Mouse (Mus musculus): ENCODE results near the gene Gnptg. TPM values are rescaled to one million over a fixed set of nuclear protein-coding genes. Genes with fewer than 3 reads are reported as not detected.
A peak's percentile ranks its signal among the peaks of the same experiment; 100 is the strongest.

Gnptg gene
- total RNA-seq, 2 experiments from 2014 or later: 20.8 to 24.4 TPM

DNA sequence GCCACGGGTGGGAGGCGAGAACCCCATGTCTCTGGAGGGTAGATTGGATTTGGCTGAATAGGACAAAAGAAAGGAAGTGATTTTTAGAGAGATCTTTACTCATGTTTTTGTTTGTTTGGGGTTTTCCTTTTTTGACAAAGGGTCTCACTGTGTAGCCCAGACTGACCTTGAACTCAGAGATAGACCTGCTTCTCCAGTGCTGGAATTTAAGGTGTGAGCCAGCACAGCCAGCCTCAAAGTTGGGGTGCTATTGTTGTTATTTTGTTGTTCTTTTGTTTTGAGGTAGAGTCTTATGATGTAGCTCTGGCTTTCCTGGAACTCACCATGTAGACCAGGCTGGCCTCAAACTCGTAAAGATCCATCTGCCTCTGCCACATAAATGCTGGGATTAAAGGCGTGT is 37.5 kb downstream of the Gnptg start:
- ATAC-seq (replicated peaks; ENCODE audit: poor library complexity): no peak

DNA sequence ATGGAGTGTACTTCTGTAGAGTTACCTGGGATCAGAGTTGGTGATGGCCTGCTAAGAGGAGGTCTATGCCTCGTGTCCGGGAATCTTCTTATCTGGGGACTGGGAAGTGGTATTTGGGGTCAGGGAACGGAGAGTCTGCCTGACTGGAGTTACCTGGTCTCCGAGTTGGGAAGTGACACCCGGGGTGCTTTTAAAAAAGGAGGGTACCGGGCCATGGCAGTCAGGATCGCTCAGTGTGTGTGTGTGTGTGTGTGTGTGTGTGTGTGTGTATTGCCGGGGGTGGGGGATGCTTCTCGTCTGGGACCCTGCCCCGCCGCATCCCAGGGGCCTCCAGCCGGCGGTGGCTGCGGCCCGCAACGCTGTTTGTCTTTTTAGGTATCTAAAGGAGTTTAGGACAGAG is 50.8 kb downstream of the Gnptg start:
- no peak for ATAC-seq (replicated peaks; ENCODE audit: poor library complexity)

DNA sequence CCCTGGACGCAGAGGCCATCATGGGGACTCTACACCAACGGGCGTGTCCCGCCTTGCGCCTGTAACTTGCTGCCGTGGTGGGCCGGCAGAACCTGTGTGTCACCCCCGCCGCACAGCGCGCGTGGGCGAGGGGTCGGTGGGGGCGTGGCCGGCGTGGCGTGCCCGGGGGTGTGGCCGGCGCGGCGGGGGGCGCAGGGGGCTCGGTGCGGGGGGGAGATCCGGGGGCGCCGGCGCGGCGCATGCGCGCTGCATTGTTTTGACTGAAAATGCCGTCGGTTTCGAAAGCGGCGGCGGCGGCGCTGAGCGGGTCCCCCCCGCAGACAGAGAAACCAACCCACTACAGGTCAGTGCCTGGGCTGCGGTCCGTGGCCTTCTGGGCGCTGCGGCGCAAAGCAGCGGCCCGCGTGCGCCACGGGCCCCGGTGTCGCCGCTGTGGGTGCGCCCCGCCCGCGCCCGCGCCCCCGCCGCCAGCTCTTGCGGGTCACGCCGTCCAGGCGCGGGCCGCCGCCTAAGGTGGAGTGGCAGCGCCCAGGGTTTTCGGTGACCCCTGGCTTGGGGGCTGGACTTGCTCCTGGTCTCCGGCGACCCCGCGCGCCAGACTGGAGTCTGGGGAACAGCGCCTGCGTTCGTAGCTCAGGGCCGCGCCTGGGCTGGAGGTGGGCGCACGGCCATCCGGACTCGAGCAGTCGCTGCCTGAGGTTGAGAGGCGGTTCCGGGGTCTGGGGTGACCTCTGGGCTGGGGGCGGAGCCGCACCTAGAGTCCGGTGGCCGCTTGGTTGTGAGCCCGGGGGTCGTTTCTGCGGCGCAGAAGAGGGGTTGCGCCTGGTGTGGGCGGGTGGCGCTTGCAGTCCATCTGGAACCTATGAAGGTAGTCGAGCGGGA is 51.5 kb downstream of the Gnptg start, which contains the start of gene Unkl:
Gene Unkl, plus strand, starts transcription at position 248 of the 882 bp plus-strand sequence.
- 0 out of 2 replicates have a peak, but pooled peaks have one; percentile 14 for ATAC-seq (replicated peaks; ENCODE audit: poor library complexity)

DNA sequence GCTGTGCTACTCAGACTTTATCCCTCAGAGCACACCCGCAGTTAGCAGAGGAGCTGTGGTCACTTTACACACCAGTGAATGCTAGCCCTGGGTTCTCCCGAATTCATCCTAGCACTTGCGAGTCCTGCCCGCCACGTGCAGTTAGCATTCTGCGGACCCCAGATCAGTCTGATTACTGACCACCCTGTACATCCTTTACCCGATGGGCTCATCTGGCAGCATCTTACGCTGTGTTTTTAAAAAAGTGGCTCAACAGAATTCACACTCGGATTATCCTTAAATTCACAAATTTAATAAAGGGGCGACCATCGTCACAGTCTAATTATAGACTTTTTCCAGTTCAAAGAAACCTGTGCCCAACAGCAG is 52.2 kb downstream of the Gnptg start:
- ATAC-seq (replicated peaks; ENCODE audit: poor library complexity): no peak

DNA sequence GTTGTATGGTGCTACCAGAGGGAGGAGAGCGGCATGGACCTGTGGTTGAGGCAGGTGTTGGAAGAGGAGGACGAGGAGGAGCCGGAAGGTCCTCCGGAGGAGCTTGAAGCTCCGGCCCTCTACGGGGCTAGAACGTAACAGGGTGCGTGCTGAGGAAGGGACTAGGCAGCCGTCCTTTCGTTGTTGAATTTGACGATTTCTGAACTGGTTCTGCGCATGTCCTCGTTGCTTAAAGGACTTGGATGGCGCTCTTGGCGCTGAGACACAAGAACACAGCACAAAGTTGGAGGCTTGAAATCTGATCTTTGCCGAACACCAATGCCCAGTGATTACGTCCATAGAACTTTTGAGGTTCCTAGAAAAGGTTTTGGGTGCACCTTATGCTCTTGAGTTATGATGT is 55.0 kb downstream of the Gnptg start:
- peak; percentile 7; the same call in 1 of the 2 replicates for ATAC-seq (replicated peaks; ENCODE audit: poor library complexity)

DNA sequence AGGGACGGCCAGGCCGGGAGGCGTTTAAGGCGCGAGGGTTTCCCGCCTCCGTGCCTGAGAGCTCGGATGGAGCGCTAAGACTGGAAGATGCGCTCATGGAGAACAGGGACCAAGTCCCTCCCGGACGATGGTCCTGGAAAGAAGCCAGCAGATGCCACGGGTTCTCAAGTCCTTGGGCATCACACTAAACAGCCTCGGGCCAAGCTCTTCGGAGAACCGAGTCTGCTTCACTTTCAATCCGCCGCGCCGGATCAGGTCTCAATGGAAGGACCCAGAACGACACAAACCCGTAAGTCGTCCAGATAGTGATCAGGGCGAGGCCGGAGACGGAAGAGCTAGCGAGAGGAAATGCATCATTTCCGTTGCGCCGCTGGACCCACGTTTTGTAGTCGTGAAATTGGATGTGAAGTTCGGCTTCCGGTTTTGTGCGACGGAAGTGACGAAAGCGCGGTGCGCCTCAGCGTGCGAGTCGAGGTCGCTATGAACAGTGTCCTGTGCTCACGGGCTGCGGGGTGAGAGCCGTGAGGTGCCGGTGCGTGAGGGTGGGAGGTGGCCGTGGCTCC is 55.7 kb downstream of the Gnptg start, which contains the start of gene BC003965:
Gene BC003965, plus strand, starts transcription at position 426 of the 563 bp plus-strand sequence.
- ATAC-seq (replicated peaks; ENCODE audit: poor library complexity): peak; percentile 92

Other genes starting within 250 kb of the Gnptg start
- 21.4 and 21.9 TPM in 2 replicates for gene Cramp1l, start 224.3 kb downstream of the Gnptg start, total RNA-seq (2015)
- gene Cramp1l, start 224.3 kb downstream of the Gnptg start, total RNA-seq (2017): 7.7 and 8.5 TPM in 2 replicates
- gene Ift140, start 224.0 kb downstream of the Gnptg start, total RNA-seq (2015): 8.0 and 11.0 TPM in 2 replicates
- gene Ift140, start 224.0 kb downstream of the Gnptg start, total RNA-seq (2017): 20.2 and 20.3 TPM in 2 replicates
- gene Tmem204, start 156.5 kb downstream of the Gnptg start, total RNA-seq (2015): not detected in 2 replicates
- not detected in 2 replicates for gene Tmem204, start 156.5 kb downstream of the Gnptg start, total RNA-seq (2017)
- 15.5 and 31.2 TPM in 2 replicates for gene Telo2, start 124.2 kb downstream of the Gnptg start, total RNA-seq (2015)
- gene Telo2, start 124.2 kb downstream of the Gnptg start, total RNA-seq (2017): 28.8 and 35.5 TPM in 2 replicates
- gene Ptx4, start 119.4 kb downstream of the Gnptg start, total RNA-seq (2015): not detected in 2 replicates
- gene Ptx4, start 119.4 kb downstream of the Gnptg start, total RNA-seq (2017): not detected in 2 replicates
- 7.3 and 7.8 TPM in 2 replicates for gene Clcn7, start 106.7 kb downstream of the Gnptg start, total RNA-seq (2015)
- 8.1 and 9.6 TPM in 2 replicates for gene Clcn7, start 106.7 kb downstream of the Gnptg start, total RNA-seq (2017)
- not detected in 2 replicates for gene Ccdc154, start 77.7 kb downstream of the Gnptg start, total RNA-seq (2015)
- 0.14 TPM in 1 of 2 replicates, not detected in the other for gene Ccdc154, start 77.7 kb downstream of the Gnptg start, total RNA-seq (2017)
- gene Gm38655, start 64.7 kb downstream of the Gnptg start, total RNA-seq (2015): not detected in 2 replicates
- gene Gm38655, start 64.7 kb downstream of the Gnptg start, total RNA-seq (2017): not detected in 2 replicates
- gene BC003965, start 55.6 kb downstream of the Gnptg start, total RNA-seq (2015): 16.6 and 20.3 TPM in 2 replicates
- 7.0 and 11.5 TPM in 2 replicates for gene BC003965, start 55.6 kb downstream of the Gnptg start, total RNA-seq (2017)
- 6.1 and 6.2 TPM in 2 replicates for gene Unkl, start 51.7 kb downstream of the Gnptg start, total RNA-seq (2015)
- gene Unkl, start 51.7 kb downstream of the Gnptg start, total RNA-seq (2017): 7.7 and 8.2 TPM in 2 replicates
- gene Tsr3, start within 50 bp of the Gnptg start, total RNA-seq (2015): 14.9 and 15.2 TPM in 2 replicates
- gene Tsr3, start within 50 bp of the Gnptg start, total RNA-seq (2017): 28.1 and 30.7 TPM in 2 replicates
- gene Baiap3, start 16.2 kb upstream of the Gnptg start, total RNA-seq (2015): 1.2 and 3.8 TPM in 2 replicates
- 3.7 and 6.1 TPM in 2 replicates for gene Baiap3, start 16.2 kb upstream of the Gnptg start, total RNA-seq (2017)
- gene Ube2i, start 34.5 kb upstream of the Gnptg start, total RNA-seq (2015): 355 and 376 TPM in 2 replicates
- 305 and 308 TPM in 2 replicates for gene Ube2i, start 34.5 kb upstream of the Gnptg start, total RNA-seq (2017)
- 18.7 and 31.2 TPM in 2 replicates for gene Prss34, start 58.3 kb upstream of the Gnptg start, total RNA-seq (2015)
- gene Prss34, start 58.3 kb upstream of the Gnptg start, total RNA-seq (2017): 4.5 and 23.9 TPM in 2 replicates
- gene Prss28, start 68.5 kb upstream of the Gnptg start, total RNA-seq (2015): not detected in 2 replicates
- not detected in 2 replicates for gene Prss28, start 68.5 kb upstream of the Gnptg start, total RNA-seq (2017)
- gene Prss29, start 78.5 kb upstream of the Gnptg start, total RNA-seq (2015): not detected in 2 replicates
- gene Prss29, start 78.5 kb upstream of the Gnptg start, total RNA-seq (2017): not detected in 2 replicates
- gene Tpsab1, start 105.4 kb upstream of the Gnptg start, total RNA-seq (2015): not detected in 2 replicates
- gene Tpsab1, start 105.4 kb upstream of the Gnptg start, total RNA-seq (2017): not detected in 2 replicates
- not detected in 2 replicates for gene Tpsb2, start 126.2 kb upstream of the Gnptg start, total RNA-seq (2015)
- not detected in 2 replicates for gene Tpsb2, start 126.2 kb upstream of the Gnptg start, total RNA-seq (2017)
- not detected in 2 replicates for gene Tpsg1, start 129.1 kb upstream of the Gnptg start, total RNA-seq (2015)
- not detected in 2 replicates for gene Tpsg1, start 129.1 kb upstream of the Gnptg start, total RNA-seq (2017)
- 0.32 TPM in 1 of 2 replicates, not detected in the other for gene Cacna1h, start 193.7 kb upstream of the Gnptg start, total RNA-seq (2015)
- gene Cacna1h, start 193.7 kb upstream of the Gnptg start, total RNA-seq (2017): not detected in 2 replicates
- not detected in 2 replicates for gene Tekt4, start 214.5 kb upstream of the Gnptg start, total RNA-seq (2015)
- gene Tekt4, start 214.5 kb upstream of the Gnptg start, total RNA-seq (2017): not detected in 2 replicates

All from megakaryocyte progenitor cell, adult 5-6 weeks (primary cell).